Mouse (Mus musculus) embryonic facial prominence, embryonic 10.5 days (tissue): ENCODE results near the gene Slc25a21. TPM values are rescaled to one million over a fixed set of nuclear protein-coding genes. Genes with fewer than 3 reads are reported as not detected.

Experiments used
- DNase-seq: peaks from one replicate; pipeline ENCODE4 v3.0.0-alpha.2; 2017; ENCODE audit warnings: low spot score
- H3K27ac ChIP-seq: fragments of 300-500 bp; sonication (generic); replicated peaks from 2 replicates; pipeline ENCODE4 v1.5.1; 2016; ENCODE audit warnings: mild to moderate bottlenecking
- H3K27me3 ChIP-seq: fragments of 300-500 bp; sonication (generic); replicated peaks from 2 replicates; pipeline ENCODE4 v1.6.1; 2016; ENCODE audit warnings: low read depth, mild to moderate bottlenecking; ENCODE audit not compliant: poor library complexity, severe bottlenecking
- H3K36me3 ChIP-seq: fragments of 300-500 bp; sonication (generic); replicated peaks from 2 replicates; pipeline ENCODE4 v1.6.1; 2016; ENCODE audit warnings: mild to moderate bottlenecking, moderate library complexity
- H3K4me1 ChIP-seq: fragments of 300-500 bp; sonication (generic); 2 replicates; pipeline ENCODE4 v1.6.1; 2016
- H3K4me3 ChIP-seq: fragments of 300-500 bp; sonication (generic); 2 replicates; pipeline ENCODE4 v1.5.1; 2016; ENCODE audit warnings: mild to moderate bottlenecking, moderate library complexity
- H3K9me3 ChIP-seq: fragments of 300-500 bp; sonication (generic); 2 replicates; pipeline ENCODE4 v1.6.1; 2016; ENCODE audit warnings: mild to moderate bottlenecking
- WGBS: fragments of 180-500 bp; shearing (Covaris S2); methylation state at CpG from one replicate; pipeline ENCODE4 v1.1.7; 2016; 5-methylcytosine and 5-hydroxymethylcytosine counted together
- polyA plus RNA-seq: library from polyadenylated mRNA; unstranded; fragments of >200 nt; fragmentation: Nextera tagmentation; extraction: Ambion mirVana; gene quantifications from 2 replicates; pipeline ENCODE4 v1.2.1, GENCODE M21; 2016

Slc25a21 gene
- polyA plus RNA-seq, 1 experiment from 2014 or later = 2.9 TPM

DNA sequence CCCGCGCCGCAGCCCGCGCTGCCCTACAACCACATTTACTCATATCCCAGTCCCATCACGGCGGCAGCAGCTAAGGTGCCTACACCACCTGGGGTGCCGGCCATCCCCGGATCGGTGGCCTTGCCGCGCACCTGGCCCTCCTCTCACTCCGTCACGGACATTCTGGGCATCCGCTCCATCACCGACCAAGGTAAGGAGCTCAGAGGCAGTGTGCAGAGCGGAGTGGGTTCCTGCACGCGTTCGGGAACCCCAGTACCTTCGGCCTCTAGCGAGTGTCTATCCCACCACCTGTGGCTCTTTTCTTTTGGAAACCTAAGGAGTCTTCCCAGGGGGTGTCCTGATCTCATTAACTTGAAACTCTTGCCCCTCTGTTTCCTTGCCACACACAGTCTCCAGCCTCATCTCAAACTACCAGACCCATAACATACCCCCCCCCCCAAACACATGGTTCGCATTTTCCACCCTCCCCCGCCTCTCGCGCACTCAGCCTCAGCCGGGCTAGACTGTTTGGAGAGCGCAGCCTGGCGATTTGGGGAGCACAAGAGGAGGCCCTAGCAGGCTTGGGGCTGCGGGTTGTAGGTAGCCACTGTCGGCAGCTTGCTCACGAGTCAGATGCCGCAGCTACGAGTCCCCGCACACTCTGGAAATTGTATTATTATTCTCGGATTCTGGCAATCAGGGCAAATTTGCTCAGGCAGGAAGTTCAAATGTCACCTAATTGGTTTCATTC is 500.1 kb downstream of the Slc25a21 start:
- H3K4me3 ChIP-seq = peak overlapping the region; percentile 61
- no peaks in the 10 kb centered on the region for H3K36me3 ChIP-seq
- no peaks in the 10 kb centered on the region for H3K9me3 ChIP-seq
- under 1% methylated on average over 36 of the region's 36 CpGs for WGBS
- peaks cover 58% of the 10 kb centered on the region for H3K4me1 ChIP-seq
- peak; percentile 82 for DNase-seq
- H3K27me3 ChIP-seq = peaks cover 100% of the 10 kb centered on the region
- H3K27ac ChIP-seq = peak overlapping the region; percentile 75

DNA sequence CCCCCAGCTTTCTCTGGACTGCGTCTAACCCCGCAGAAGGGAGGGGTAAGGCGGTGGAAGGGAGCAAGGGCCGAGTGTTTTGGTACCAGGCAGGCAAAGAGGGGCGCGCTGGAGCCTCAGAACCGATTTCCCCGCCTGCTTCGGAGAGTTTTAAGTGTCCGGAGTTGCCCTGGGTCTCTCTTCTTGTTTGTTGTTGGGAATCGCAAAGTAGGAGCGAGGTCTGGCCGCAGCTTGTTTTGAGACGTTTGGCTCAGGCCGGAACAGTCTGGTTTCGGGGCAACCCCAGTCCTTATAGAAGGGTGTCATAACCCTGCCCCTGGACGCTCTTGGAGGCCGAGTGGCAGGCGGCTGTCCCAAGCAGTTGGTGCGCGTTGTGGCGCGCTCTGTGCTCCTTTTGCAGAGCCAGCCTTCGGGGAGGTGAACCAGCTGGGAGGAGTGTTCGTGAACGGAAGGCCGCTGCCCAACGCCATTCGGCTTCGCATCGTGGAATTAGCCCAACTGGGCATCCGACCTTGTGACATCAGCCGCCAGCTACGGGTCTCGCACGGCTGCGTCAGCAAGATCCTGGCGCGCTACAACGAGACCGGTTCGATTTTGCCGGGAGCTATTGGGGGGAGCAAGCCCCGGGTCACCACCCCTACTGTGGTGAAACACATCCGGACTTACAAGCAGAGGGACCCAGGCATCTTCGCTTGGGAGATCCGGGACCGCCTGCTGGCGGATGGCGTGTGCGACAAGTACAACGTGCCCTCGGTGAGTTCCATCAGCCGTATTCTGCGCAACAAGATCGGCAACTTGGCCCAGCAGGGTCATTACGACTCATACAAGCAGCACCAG is 500.9 kb downstream of the Slc25a21 start:
- H3K9me3 ChIP-seq = no peaks in the 10 kb centered on the region
- H3K4me1 ChIP-seq = peaks cover 64% of the 10 kb centered on the region
- DNase-seq = peak; percentile 75
- H3K4me3 ChIP-seq = peak overlapping the region; percentile 61
- under 1% methylated on average over 57 of the region's 57 CpGs for WGBS
- peak overlapping the region; percentile 75 for H3K27ac ChIP-seq
- no peaks in the 10 kb centered on the region for H3K36me3 ChIP-seq
- H3K27me3 ChIP-seq = peaks cover 100% of the 10 kb centered on the region

DNA sequence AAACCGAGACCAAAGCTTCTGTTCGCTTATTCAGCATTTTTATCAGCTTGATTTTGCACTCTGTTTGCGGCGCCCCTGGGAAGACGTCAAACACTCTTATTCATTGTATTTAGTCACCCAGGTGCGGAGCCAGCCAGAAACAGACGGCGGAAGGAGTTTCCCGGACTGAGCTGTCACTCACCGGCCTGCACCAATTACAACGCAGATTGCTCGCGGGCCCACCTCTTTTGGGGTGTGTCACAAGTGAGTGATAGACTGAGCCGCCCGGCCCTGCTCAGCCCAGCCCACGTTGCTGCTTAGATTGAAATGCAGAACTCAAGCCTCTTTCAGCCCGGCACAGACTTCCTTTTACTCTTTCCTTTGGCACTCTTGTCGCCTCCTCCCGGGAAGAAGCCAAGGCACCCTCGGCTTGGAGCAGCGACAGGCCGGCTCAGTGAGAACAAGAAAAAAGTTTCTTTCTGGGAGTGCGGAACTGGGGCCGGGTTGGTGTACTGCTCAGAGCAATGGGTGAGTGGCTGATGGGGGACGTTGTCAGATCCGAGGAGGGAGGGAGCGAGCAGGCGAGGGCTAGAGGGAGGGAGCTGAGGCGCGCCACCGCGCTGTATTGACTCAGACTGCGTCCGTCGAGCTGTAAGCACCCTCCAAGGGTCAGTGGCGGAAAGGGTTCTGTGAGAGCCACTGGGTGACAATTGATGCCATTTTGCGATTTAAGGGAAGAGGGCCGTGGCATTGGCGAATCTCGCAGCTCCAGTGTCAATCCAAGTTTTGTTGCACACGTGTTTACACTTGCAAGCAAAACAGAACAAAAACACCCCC is 501.7 kb downstream of the Slc25a21 start:
- H3K27ac ChIP-seq = peak overlapping the region; percentile 75
- no peaks in the 10 kb centered on the region for H3K36me3 ChIP-seq
- no peaks in the 10 kb centered on the region for H3K9me3 ChIP-seq
- H3K4me1 ChIP-seq = peaks cover 72% of the 10 kb centered on the region
- H3K4me3 ChIP-seq = peak overlapping the region; percentile 61
- WGBS = under 1% methylated on average over 41 of the region's 41 CpGs
- H3K27me3 ChIP-seq = peaks cover 100% of the 10 kb centered on the region
- peak; percentile 92 for DNase-seq

GRCm38 (mm10) chr12:56694936-56695335 is 502.3 kb downstream of the Slc25a21 start:
- Histone ChIP-seq H3K4me3 (peak overlapping the region; percentile 61), H3K4me1 (peaks cover 73% of the 10 kb centered on the region), H3K27ac (no peak overlapping the region), H3K36me3 (no peaks in the 10 kb centered on the region), H3K9me3 (no peaks in the 10 kb centered on the region), H3K27me3 (peaks cover 100% of the 10 kb centered on the region)
- peak; percentile 49 for DNase-seq
- under 1% methylated on average over 11 of the region's 11 CpGs for WGBS

GRCm38 (mm10) chr12:56694361-56694760 is 502.9 kb downstream of the Slc25a21 start:
- Histone ChIP-seq H3K4me3 (peak overlapping the region; percentile 61), H3K36me3 (no peaks in the 10 kb centered on the region), H3K27me3 (peaks cover 100% of the 10 kb centered on the region), H3K27ac (no peak overlapping the region), H3K9me3 (no peaks in the 10 kb centered on the region), H3K4me1 (peaks cover 76% of the 10 kb centered on the region)
- WGBS = 3% methylated on average over 14 of the region's 14 CpGs
- no peak for DNase-seq

DNA sequence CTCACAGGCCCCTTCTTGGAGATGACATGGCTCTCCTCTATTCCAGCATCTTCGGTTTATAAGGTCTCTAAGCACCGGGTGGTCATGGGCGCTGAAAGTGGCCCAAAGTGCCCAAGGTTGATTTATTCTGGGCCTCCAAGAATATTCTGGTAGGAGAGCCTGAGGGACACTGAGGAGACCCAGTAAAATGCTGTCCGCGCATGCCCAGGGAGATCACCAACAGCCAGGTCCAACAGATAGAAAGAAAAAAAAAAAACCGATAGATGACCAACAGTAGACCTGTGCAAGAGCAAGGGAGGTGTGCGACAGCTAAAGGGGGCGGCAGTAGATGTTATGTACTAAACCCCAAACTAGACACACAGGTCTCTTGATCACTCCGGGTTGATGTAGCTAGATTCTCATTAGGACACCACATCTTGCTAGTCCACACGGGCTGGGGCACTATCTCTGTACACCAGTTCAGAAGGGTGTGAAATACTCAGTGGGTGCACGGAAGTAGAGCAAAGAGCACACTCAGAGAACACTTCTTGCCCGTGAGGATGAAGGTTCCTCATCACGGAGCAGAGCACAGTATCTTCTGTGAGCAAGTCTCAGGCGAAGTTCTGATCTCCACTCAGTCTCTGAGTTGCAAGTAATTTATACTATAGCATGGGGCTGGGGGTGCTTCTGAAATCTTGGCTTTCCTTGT is 503.7 kb downstream of the Slc25a21 start:
- no peak for DNase-seq
- peaks cover 81% of the 10 kb centered on the region for H3K4me1 ChIP-seq

DNA sequence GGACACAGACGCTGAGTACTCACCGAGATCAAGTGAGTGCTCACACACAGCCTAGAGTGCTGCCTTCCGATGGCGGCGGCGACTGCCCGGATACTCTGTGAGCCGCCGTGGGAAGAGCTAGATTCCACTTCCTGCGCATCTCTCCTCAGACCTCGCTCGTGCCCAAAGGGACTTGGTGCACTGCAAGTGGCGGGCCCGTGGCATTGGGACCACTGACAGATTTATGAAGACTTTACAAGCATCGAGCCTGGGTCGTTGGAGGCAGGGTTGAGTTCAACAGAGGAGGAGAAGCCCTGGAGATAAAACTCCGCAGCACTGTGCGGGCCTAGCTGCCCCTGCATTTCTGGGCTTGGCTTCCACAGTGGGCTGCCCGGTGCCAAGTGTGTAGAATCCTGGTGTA is 504.7 kb downstream of the Slc25a21 start:
- Histone ChIP-seq H3K36me3 (no peaks in the 10 kb centered on the region), H3K27ac (peak overlapping the region; percentile 48), H3K4me3 (peak overlapping the region; percentile 52), H3K27me3 (peaks cover 100% of the 10 kb centered on the region), H3K9me3 (no peaks in the 10 kb centered on the region), H3K4me1 (peaks cover 72% of the 10 kb centered on the region)
- peak; percentile 62 for DNase-seq
- WGBS = 2% methylated on average over 19 of the region's 19 CpGs

More for the DNA sequence above, 503.7 kb downstream of the Slc25a21 start:
- WGBS = 6% methylated on average over 14 of the region's 14 CpGs
- no peaks in the 10 kb centered on the region for H3K9me3 ChIP-seq
- H3K27ac ChIP-seq = no peak overlapping the region; the same call in 1 of the 2 replicates
- peaks cover 100% of the 10 kb centered on the region for H3K27me3 ChIP-seq
- H3K4me3 ChIP-seq = peak overlapping the region; percentile 52; the same call in 1 of the 2 replicates
- no peaks in the 10 kb centered on the region for H3K36me3 ChIP-seq

GRCm38 (mm10) chr12:56691427-56692079 is 505.7 kb downstream of the Slc25a21 start, which contains the start of gene Pax9:
TSS of gene Pax9 (plus strand) at chr12:56691767.
- WGBS = under 1% methylated on average over 40 of the region's 40 CpGs
- H3K27ac ChIP-seq = peak within 1 kb of the TSS; percentile 72
- peak; percentile 76 for DNase-seq
- no peaks in the 10 kb centered on the region for H3K9me3 ChIP-seq
- H3K4me1 ChIP-seq = peaks cover 63% of the 10 kb centered on the region
- peaks cover 100% of the 10 kb centered on the region for H3K27me3 ChIP-seq
- no peaks in the 10 kb centered on the region for H3K36me3 ChIP-seq
- peak within 1 kb of the TSS; percentile 52 for H3K4me3 ChIP-seq

- Histone ChIP-seq H3K9me3 (no peaks in the 10 kb centered on the region), H3K36me3 (no peaks in the 10 kb centered on the region), H3K4me1 (peaks cover 57% of the 10 kb centered on the region), H3K27ac (0 out of 2 replicates have a peak overlapping the region, but pooled peaks have one; percentile 72), H3K27me3 (peaks cover 100% of the 10 kb centered on the region), H3K4me3 (peak overlapping the region; percentile 52)
- WGBS = under 1% methylated on average over 12 of the region's 12 CpGs
- DNase-seq = no peak
Observed at GRCm38 (mm10) chr12:56691001-56691400, 506.3 kb downstream of the Slc25a21 start.

DNA sequence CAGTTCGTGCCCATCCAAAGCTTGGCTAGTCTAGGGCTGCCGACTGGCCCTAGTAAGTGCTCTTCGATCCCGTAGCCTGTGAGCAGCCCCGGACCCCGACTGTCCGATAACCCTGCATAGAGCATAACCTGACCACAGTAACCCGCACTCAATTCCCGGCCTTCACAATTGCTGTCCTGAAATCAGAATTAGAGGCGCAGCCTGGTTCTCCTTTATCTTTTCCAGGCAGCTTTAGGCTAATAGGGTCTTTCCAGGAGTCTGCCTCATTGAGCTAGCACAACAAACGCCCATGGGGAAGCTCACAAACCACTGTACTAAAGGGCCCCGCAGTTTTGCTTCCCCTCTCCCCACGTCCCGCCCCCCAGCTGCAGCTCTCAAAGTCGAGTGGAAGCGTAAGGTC is 506.9 kb downstream of the Slc25a21 start:
- 1% methylated on average over 16 of the region's 16 CpGs for whole genome bisulfite sequencing
- peaks cover 100% of the 10 kb centered on the region for H3K27me3 ChIP-seq
- H3K36me3 ChIP-seq = no peaks in the 10 kb centered on the region
- no peak overlapping the region for H3K27ac ChIP-seq
- H3K4me1 ChIP-seq = peaks cover 51% of the 10 kb centered on the region
- DNase-seq = peak; percentile 54
- H3K4me3 ChIP-seq = peak overlapping the region; percentile 52
- no peaks in the 10 kb centered on the region for H3K9me3 ChIP-seq

- peak; percentile 87 for DNase-seq
- no peaks in the 10 kb centered on the region for H3K9me3 ChIP-seq
- H3K4me3 ChIP-seq = peak overlapping the region; percentile 52
Observed at GRCm38 (mm10) chr12:56689736-56690135, 507.5 kb downstream of the Slc25a21 start.

More at GRCm38 (mm10) chr12:56689736-56690135, 507.5 kb downstream of the Slc25a21 start:
- Histone ChIP-seq H3K27me3 (peaks cover 100% of the 10 kb centered on the region), H3K27ac (no peak overlapping the region), H3K36me3 (no peaks in the 10 kb centered on the region), H3K4me1 (peaks cover 45% of the 10 kb centered on the region)
- under 1% methylated on average over 25 of the region's 25 CpGs for WGBS
